Mouse (Mus musculus): ENCODE data around the gene Trir. TPM values are rescaled to one million over a fixed set of nuclear protein-coding genes. Genes with fewer than 3 reads are reported as not detected.
A peak's percentile ranks its signal among the peaks of the same experiment; 100 is the strongest.

Trir gene
- 73.4 and 75.1 TPM in 2 replicates for polyA plus RNA-seq (2015; fragmentation: Nextera tagmentation; extraction: Ambion mirVana)

DNA sequence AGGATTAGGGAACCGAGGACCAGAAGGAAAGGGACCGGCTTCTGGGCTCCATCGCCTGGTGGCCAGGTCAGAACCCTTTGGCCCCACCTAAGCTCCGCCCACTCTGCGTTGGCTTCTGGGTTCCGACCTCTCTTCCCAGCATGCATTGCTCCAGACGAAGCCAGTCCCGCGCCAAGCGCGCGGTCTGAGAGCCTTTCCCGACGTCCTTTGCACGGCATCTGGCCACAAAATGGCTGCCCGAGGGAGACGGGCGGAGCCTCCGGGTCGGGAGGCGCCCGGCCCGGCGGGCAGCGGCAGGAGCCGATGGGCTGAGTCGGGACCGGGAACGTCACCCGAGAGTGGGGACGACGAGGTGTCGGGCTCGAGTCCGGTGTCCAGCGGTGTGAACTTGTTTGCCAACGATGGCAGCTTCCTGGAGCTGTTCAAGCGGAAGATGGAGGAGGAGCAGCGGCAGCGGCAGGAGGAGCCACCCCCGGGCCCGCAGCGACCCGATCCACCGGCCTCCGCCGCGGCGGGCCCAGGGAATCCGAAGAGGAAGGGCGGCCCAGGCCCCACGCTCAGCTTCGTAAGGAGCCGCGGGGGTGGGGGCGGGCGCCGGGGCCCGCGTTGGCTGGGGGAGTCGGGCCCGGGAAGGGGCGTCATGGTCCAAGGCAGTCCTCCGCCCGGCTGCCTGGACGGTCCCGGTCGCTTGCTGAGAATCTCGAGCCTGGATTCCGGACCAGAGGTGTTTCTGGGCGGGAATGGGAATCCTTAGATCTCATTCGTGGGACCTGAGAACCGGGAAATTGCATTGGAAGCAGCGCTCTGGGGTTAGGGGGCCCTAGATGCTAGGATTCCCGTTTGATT is at the start of gene Trir:
Gene Trir, plus strand, starts transcription at position 154 of the 846 bp plus-strand sequence.
- H3K4me1 ChIP-seq = peaks cover 41% of the 10 kb centered on the region
- ATAC-seq (ENCODE audit: extremely low read depth, insufficient number of reproducible peaks, low FRiP score, low TSS enrichment) = peak; percentile 80
- peak within 1 kb of the TSS; percentile 88 for H3K27ac ChIP-seq (replicated peaks)
- no peaks in the 10 kb centered on the region for H3K27me3 ChIP-seq (replicated peaks)
- H3K9me3 ChIP-seq = no peaks in the 10 kb centered on the region
- WGBS = under 1% methylated on average over 71 of the region's 75 CpGs
- H3K4me3 ChIP-seq = peak within 1 kb of the TSS; percentile 85
- H3K9ac ChIP-seq = peak within 1 kb of the TSS; percentile 99
- peaks cover 52% of the 10 kb centered on the region for H3K36me3 ChIP-seq
- peak within 1 kb of the TSS; percentile 91 for H3K4me2 ChIP-seq

DNA sequence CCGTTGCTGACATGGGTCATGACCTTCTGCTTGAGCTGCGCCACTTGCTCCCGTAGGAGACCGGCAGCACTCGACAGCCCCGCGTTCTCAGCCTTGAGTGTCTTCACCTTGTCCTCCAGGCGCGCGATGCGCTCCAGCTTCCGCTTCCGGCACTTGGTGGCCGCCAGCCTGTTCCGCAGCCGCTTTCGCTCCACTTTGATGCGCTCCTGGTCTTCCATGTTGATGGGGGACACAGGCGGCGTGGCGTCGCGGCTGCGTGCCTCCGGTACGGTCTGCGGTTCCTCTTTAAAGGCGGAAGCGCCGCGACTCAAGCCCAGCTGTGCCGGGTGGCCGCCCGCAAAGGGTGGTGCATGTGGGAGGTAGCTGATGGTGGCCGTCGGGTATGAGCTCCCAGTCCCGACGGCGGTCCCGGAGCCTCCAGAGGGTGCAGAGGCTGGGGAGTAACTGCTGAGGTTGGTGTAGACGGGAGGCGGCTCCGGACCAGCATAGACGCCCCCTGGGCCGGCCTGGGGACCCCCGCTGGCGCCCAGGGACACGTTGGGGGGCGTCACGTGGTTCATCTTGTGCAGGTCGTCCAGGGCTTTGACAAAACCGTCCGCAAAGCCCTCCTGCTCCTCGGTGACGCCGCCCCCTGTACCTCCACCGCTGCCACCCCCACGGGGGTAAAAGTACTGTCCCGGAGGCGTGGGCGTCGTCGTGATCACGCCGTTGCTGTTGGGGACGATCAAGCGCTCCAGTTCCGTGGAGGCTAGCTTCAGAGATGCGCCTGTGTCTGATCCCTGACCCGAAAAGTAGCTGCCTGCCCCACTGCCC is 49.0 kb upstream of the Trir start:
- Histone ChIP-seq H3K27ac (replicated peaks) (peak overlapping the region; percentile 90), H3K36me3 (peaks cover 27% of the 10 kb centered on the region), H3K4me1 (peaks cover 73% of the 10 kb centered on the region), H3K4me2 (peak overlapping the region; percentile 99), H3K27me3 (replicated peaks) (no peaks in the 10 kb centered on the region), H3K9me3 (no peaks in the 10 kb centered on the region), H3K4me3 (peak overlapping the region; percentile 73), H3K9ac (peak overlapping the region; percentile 88)
- no peak for ATAC-seq (ENCODE audit: extremely low read depth, insufficient number of reproducible peaks, low FRiP score, low TSS enrichment)
- 1% methylated on average over 70 of the region's 70 CpGs for WGBS

DNA sequence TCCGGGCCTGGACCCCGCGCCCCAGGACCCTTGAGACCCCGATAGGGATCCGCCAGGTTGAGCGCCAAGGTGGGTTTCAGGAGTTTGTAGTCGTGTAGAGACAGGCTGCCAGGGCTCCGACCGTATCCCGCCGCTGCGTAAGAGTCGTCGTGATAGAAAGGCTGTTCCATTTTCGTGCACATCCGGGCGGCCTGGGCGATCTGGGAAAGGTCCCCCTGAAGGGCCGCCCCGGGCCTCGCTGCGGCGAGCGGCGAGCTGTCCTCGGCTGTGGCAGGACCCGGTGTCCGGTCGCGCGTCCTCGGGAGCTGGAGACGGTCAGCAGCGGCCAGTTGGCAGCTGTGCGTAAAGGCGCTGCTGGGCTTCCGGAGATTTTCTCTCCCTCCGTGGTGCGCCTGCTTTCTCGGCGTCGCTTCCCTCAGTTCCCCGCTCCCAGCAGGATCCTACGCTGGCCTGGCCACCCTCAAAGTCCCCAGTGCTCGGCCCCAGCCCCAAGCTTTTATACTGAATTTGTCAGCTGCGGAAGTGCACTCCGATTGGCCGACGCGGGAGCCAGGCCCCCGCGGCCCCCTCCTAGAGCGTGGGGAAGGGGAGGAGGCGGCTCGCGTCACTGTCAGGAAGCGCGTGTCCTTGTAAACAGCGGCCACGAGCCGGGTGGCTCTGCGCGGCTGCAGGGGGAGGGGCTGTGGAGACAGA is 48.2 kb upstream of the Trir start, which contains the start of gene Junb:
Gene Junb, minus strand, starts transcription at position 471 of the 693 bp plus-strand sequence.
- Histone ChIP-seq H3K9me3 (no peaks in the 10 kb centered on the region), H3K4me1 (peaks cover 73% of the 10 kb centered on the region)

DNA sequence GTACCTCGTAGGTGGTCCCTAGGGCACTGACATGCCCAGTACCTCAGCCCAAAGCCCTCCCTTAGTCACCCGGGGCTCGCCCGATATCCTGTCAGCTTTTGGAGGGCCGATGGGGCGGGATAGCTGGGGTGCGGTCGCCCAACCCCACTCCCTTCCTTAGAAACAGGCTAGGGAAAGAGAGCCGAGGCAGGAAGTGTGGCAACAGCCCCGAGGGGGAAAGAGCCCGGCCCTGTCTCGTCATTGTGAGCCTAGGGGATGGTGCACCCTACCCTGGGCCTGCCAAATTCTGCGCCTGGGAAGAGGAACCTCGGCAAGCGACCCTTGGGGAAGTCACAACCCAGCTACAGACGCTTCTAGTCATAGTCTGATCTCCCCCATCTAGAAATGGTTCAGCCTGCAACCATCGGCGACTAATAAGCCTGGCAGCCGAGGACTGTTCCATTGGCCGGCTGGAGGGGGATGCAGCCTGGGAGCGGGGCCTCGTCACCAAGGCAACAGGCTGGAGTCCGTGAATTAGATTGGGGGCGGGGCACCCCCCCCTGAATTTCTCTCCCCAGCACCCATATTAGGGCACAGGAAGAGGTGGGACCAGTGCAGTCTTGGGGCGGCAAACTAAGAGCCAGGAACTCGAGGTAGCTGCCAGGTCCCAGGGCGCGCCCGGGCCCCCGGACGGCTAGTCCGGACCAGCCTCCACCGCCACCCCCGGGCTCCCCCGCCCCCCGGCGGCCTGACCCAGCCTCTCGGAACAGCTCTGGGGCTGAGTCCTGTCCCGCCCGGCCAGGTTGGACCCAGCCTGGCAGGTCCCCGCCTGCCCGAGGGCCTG is 46.8 kb upstream of the Trir start:
- H3K9ac ChIP-seq = peak overlapping the region; percentile 88
- peak overlapping the region; percentile 73 for H3K4me3 ChIP-seq
- H3K27me3 ChIP-seq (replicated peaks) = no peaks in the 10 kb centered on the region
- H3K27ac ChIP-seq (replicated peaks) = peak overlapping the region; percentile 90
- no peaks in the 10 kb centered on the region for H3K9me3 ChIP-seq
- WGBS = 1% methylated on average over 42 of the region's 42 CpGs
- H3K4me2 ChIP-seq = peak overlapping the region; percentile 99
- peaks cover 6% of the 10 kb centered on the region for H3K36me3 ChIP-seq
- H3K4me1 ChIP-seq = peaks cover 78% of the 10 kb centered on the region
- peak; percentile 6; the same call in 1 of the 2 replicates for ATAC-seq (ENCODE audit: extremely low read depth, insufficient number of reproducible peaks, low FRiP score, low TSS enrichment)

More for the DNA sequence above, 48.2 kb upstream of the Trir start, which contains the start of gene Junb:
- Histone ChIP-seq H3K27me3 (replicated peaks) (no peaks in the 10 kb centered on the region), H3K4me3 (peak within 1 kb of the TSS; percentile 73), H3K27ac (replicated peaks) (peak within 1 kb of the TSS; percentile 90), H3K9ac (peak within 1 kb of the TSS; percentile 88), H3K36me3 (peaks cover 20% of the 10 kb centered on the region), H3K4me2 (peak within 1 kb of the TSS; percentile 99)
- WGBS = under 1% methylated on average over 63 of the region's 63 CpGs
- ATAC-seq (ENCODE audit: extremely low read depth, insufficient number of reproducible peaks, low FRiP score, low TSS enrichment) = peak; percentile 52

DNA sequence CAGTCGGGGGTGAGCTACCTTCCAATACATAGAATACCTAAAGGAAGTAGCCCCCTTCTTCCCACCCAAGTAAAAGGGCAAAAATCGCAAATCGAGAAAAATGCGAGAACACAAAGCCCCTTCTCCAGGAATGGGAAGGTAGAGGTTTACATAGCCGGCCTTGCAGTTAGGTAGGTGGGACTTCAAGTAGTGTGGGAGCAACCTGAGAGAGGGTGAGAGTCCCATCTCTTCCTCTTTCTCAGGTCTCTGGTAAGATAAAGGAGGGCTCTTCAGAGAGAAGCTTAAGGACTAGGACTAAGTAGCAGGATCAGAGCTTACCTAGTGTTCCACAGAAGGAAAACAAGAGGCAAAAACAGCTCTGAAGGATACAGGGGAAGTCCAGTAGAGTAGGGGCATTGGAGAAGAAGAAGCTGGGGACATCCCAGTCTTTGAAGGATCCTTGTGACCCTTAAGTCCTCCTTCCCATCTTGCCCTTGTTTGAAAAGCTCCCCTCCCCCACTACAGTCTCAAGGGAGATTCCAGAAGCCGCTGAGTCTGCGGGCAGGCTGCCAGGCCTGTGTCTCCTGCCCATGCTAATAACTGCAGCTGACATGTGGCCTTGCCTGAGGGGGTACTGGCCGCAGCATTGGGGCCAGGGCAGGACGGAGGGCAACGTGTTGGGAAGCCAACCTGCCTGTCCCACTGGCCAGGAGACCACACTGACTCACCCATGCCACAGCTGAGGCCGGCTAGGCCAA is 45.8 kb upstream of the Trir start:
- Histone ChIP-seq H3K4me2 (peak overlapping the region; percentile 99), H3K27ac (replicated peaks) (peak overlapping the region; percentile 90), H3K36me3 (no peaks in the 10 kb centered on the region), H3K4me1 (peaks cover 79% of the 10 kb centered on the region), H3K4me3 (peak overlapping the region; percentile 73), H3K9ac (peak overlapping the region; percentile 88), H3K27me3 (replicated peaks) (no peaks in the 10 kb centered on the region), H3K9me3 (no peaks in the 10 kb centered on the region)
- WGBS = 29% methylated on average over 11 of the region's 11 CpGs
- no peak for ATAC-seq (ENCODE audit: extremely low read depth, insufficient number of reproducible peaks, low FRiP score, low TSS enrichment)

DNA sequence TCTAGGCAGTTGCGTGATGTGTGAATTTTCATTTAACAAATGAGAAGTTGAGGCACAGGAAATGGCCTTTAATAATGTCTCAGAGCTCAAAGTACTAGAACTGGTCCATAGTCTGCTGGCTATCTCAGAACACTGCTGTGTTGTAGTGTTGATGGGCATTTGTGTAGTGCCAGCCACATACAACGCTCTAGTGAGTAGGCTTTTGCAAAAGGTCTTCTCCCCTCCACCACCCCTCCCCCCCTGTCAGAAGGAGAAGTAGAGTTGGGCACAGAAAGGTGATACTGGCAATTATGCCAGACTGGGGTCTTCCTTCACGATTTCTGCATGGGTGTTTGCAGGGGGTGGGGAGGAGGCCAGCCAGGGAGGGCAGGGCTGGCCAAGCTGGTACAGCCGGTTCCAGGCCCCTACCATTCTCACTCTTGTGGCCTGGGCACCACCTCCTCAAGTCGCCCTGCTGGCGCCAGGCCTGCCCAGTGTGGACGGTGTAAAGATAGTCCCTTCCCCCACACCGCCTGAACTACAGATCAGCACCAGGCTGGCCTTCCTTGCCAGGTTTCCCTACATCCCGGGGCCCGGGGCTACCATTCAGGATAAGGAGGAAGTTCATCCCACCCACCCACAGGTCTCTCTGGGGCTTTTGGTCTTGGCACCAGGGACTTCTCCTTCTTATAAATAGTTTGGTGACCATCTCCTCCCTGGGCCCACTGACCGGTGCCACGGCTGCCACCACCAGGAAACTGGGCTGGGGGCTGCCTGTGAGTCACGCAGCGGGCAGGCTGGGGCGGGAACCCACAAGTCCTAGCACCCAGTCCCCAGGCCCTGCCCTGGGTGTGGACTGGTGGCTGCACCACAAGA is 44.8 kb upstream of the Trir start:
- Histone ChIP-seq H3K27ac (replicated peaks) (peak overlapping the region; percentile 90; the same call in 1 of the 2 replicates), H3K4me3 (no peak overlapping the region), H3K9me3 (no peaks in the 10 kb centered on the region), H3K27me3 (replicated peaks) (peaks cover 6% of the 10 kb centered on the region), H3K4me2 (no peak overlapping the region), H3K4me1 (peaks cover 81% of the 10 kb centered on the region), H3K9ac (no peak overlapping the region), H3K36me3 (no peaks in the 10 kb centered on the region)
- WGBS = 70% methylated on average over 15 of the region's 15 CpGs
- no peak for ATAC-seq (ENCODE audit: extremely low read depth, insufficient number of reproducible peaks, low FRiP score, low TSS enrichment)

DNA sequence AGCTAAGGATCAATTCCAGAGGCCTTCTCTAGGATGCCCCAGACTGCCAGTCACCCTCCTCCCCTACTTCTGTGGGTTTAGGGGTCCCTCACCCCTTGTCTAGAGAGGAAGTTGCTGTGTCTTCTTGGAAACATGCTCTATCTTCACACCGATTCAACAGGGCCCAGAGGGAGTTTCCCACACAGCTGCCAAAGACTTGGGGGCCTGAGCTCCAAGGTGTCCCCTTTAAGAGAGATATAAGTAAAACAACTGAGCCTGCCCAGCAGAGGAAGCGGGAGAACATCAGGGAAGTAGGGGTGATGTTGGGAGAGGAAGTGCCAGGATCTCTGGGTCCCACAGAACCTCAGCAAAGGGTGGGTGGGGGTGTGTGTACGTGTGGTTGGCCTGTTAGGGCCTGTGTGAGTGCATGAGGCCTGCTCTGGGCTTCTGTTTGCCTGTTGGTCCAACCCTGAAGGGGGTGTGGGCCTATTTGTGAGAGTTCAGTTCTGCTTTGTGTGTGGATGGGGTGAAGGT is 44.1 kb upstream of the Trir start:
- no peak overlapping the region for H3K27ac ChIP-seq (replicated peaks)

DNA sequence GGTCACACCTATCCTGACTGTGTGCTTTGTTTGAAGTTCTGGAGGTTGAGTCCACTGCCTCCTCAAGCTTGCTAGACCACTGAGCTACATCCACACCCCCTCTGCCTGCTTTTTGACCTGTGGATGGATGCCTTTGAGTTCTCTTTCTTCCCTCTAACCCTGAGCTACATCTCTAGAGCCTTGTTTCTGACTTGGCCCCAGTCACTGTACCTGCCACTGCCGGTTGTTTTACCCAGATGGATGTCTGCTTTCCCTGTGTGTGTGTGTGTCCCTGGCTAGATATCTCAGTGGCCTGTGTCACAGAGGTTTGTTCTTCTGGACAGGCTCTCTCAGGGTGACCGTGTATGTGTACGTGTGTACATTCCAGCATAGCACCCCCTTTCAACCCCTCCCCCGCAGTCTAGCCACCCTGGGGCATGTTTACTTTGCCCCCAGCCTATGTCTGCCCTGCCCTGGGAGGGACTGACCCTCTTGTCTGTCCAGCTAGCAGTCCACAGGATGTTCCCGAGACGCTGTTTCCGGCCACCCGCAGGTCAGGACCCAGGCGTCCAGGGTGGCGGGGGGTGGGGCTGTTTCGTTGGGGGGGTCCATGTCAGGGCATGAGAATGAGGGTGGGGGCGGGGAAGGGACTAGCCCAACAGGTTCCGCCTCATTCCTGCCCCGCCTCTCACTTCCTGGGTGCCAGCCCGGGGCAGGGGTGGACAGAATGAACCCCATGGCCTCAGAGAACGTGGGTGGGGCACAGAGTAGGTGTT is 42.2 kb upstream of the Trir start:
- peak overlapping the region; percentile 72 for H3K27ac ChIP-seq (replicated peaks)
- peak overlapping the region; percentile 66 for H3K4me3 ChIP-seq
- no peak for ATAC-seq (ENCODE audit: extremely low read depth, insufficient number of reproducible peaks, low FRiP score, low TSS enrichment)
- peak overlapping the region; percentile 83 for H3K9ac ChIP-seq
- no peaks in the 10 kb centered on the region for H3K36me3 ChIP-seq
- peaks cover 22% of the 10 kb centered on the region for H3K27me3 ChIP-seq (replicated peaks)
- WGBS = 11% methylated on average over 16 of the region's 16 CpGs
- peaks cover 63% of the 10 kb centered on the region for H3K4me1 ChIP-seq
- no peaks in the 10 kb centered on the region for H3K9me3 ChIP-seq
- H3K4me2 ChIP-seq = peak overlapping the region; percentile 99

More for the DNA sequence above, 44.1 kb upstream of the Trir start:
- no peak overlapping the region for H3K4me2 ChIP-seq
- no peak overlapping the region for H3K9ac ChIP-seq
- H3K27me3 ChIP-seq (replicated peaks) = peaks cover 13% of the 10 kb centered on the region
- no peaks in the 10 kb centered on the region for H3K36me3 ChIP-seq
- H3K9me3 ChIP-seq = no peaks in the 10 kb centered on the region
- WGBS = 57% methylated on average over 3 of the region's 3 CpGs
- H3K4me1 ChIP-seq = peaks cover 76% of the 10 kb centered on the region
- H3K4me3 ChIP-seq = no peak overlapping the region
- ATAC-seq (ENCODE audit: extremely low read depth, insufficient number of reproducible peaks, low FRiP score, low TSS enrichment) = no peak

Data from heart, embryonic 13.5 days (tissue).